Mouse (Mus musculus): ENCODE data around the gene Klhdc4. TPM values are rescaled to one million over a fixed set of nuclear protein-coding genes. Genes with fewer than 3 reads are reported as not detected.

Klhdc4 gene
- total RNA-seq, 2 experiments from 2014 or later = 33.2 to 38.3 TPM

DNA sequence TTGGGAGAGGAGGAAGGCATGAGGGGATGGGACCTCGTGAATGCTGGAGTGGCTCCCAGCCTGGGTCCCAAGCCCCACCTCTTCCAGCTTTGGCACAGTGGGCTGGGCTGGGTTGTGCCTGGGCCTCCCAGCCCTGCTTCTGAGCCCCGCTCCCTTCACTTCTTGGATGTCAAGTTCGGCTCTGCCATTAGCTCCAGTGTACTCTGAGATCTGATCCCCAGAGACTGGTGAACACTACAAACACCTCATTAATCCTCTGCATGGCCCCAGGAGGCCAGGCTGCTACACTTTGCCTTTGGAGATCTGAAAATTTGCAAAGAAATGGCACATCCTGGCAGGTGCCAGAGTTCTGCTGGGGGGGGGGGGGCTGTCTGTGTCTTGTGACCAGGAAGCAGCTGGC, 60.3 kb downstream of the Klhdc4 start:
- Histone ChIP-seq H3K4me3 (no peak overlapping the region), H3K27ac (no peak overlapping the region)
- intact Hi-C loops (cut with DNase I) = loop anchor here (5.0 kb wide), 1 partner anchor 37 kb away; no protein-coding TSS in a partner anchor
- TF ChIP-seq CTCF (IDR thresholded peaks at IDR 0.05) = no peak
- no peak for DNase-seq (ENCODE audit: extremely low spot score in 1 of 2, low spot score in 2 of 2)

- Histone ChIP-seq H3K4me3 (no peak overlapping the region), H3K27ac (peak overlapping the region; percentile 10)
- DNase-seq (ENCODE audit: extremely low spot score in 1 of 2, low spot score in 2 of 2) = no peak
- no peak for TF ChIP-seq CTCF (IDR thresholded peaks at IDR 0.05)
- intact Hi-C loops (cut with DNase I) = loop anchor here (5.0 kb wide), 1 partner anchor 33 kb away; no protein-coding TSS in a partner anchor
Observed at GRCm38 (mm10) chr8:121765594-121766138, 63.7 kb downstream of the Klhdc4 start.

DNA sequence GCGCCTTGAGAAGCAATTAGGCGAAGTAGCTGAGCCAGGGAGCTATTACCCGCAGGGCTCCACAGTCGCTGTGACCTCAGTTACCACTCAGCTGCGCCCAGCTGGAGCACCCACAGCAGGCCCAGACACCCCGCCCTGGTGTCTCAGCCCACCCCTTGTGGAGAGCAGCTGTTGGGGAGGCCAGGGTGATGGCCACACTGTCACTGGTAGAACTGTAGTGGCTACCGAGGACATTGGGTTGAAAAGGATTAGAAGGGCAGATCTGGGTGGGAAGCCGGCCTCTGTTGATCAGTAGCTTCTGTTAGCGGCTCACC, 65.7 kb downstream of the Klhdc4 start:
- intact Hi-C loops (cut with DNase I) = no loop called here
- H3K4me3 ChIP-seq = no peak overlapping the region
- no peak for DNase-seq (ENCODE audit: extremely low spot score in 1 of 2, low spot score in 2 of 2)
- no peak for TF ChIP-seq CTCF (IDR thresholded peaks at IDR 0.05)
- peak overlapping the region; percentile 47 for H3K27ac ChIP-seq

GRCm38 (mm10) chr8:121762999-121763699, 66.2 kb downstream of the Klhdc4 start:
- intact Hi-C loops (cut with DNase I) = no loop called here
- no peak for TF ChIP-seq CTCF (IDR thresholded peaks at IDR 0.05)
- peak in 1 of 2 experiments; percentile 35 for DNase-seq (ENCODE audit: extremely low spot score in 1 of 2, low spot score in 2 of 2)
- no peak overlapping the region for H3K4me3 ChIP-seq
- H3K27ac ChIP-seq = peak overlapping the region; percentile 57

DNA sequence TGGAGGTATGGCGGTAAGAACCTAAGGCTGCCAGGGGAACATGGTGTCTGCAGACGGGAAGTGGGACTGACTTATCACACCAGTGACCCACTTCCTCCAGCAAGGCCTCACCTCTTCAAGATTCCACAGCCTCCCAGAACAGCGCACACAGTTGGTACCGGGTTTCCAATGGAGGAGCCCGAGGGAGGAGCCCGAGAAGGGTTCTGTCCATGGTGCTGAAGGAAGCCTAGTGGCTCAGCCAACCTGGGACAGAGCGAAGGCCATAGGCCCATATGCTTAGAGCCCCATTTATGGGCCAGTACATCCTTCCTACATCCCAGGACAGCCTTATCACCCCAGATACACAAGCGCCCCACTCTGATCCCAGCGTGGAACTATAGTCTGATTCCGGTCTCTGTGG, 67.9 kb downstream of the Klhdc4 start:
- no peak overlapping the region for H3K27ac ChIP-seq
- TF ChIP-seq CTCF (IDR thresholded peaks at IDR 0.05) = no peak
- intact Hi-C loops (cut with DNase I) = no loop called here
- no peak for DNase-seq (ENCODE audit: extremely low spot score in 1 of 2, low spot score in 2 of 2)
- no peak overlapping the region for H3K4me3 ChIP-seq

- intact Hi-C loops (cut with DNase I) = no loop called here
- no peak overlapping the region; the same call in 1 of the 2 replicates for H3K27ac ChIP-seq
Observed at GRCm38 (mm10) chr8:121760484-121760883, 68.9 kb downstream of the Klhdc4 start.

GRCm38 (mm10) chr8:121758470-121758869, 70.9 kb downstream of the Klhdc4 start:
- peak overlapping the region; percentile 59 for H3K27ac ChIP-seq
- DNase-seq (ENCODE audit: extremely low spot score in 1 of 2, low spot score in 2 of 2) = no peak
- H3K4me3 ChIP-seq = no peak overlapping the region
- intact Hi-C loops (cut with DNase I) = no loop called here
- TF ChIP-seq CTCF (IDR thresholded peaks at IDR 0.05) = no peak

More at GRCm38 (mm10) chr8:121760484-121760883, 68.9 kb downstream of the Klhdc4 start:
- H3K4me3 ChIP-seq = no peak overlapping the region
- DNase-seq (ENCODE audit: extremely low spot score in 1 of 2, low spot score in 2 of 2) = no peak
- TF ChIP-seq CTCF (IDR thresholded peaks at IDR 0.05) = no peak

GRCm38 (mm10) chr8:121751407-121751806, 78.0 kb downstream of the Klhdc4 start:
- intact Hi-C loops (cut with DNase I) = no loop called here
- Histone ChIP-seq H3K27ac (no peak overlapping the region), H3K4me3 (no peak overlapping the region)
- peak; percentile 87 for TF ChIP-seq CTCF (IDR thresholded peaks at IDR 0.05)
- peak; percentile 54 to 58 for DNase-seq (ENCODE audit: extremely low spot score in 1 of 2, low spot score in 2 of 2)

DNA sequence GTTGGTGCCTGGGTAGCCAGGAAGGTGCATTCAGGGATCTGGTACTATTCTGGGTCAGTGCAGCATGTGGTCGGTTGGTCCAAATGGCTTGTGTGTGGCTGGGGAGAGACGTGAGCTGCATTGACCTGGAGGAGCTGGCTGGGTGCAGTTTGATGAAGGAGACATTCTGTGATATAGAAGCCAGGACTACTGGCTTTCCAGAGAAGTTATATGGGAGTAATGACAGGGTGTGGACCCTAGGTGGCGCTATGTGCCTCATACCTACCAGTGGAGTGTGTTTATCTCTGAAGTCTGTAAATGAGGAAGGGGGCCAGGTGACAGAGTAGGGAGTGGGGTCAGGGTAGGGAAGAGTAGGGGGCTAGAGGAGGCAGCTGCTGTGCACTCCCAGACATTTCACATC, 78.9 kb downstream of the Klhdc4 start:
- H3K27ac ChIP-seq = no peak overlapping the region
- peak; percentile 40 for TF ChIP-seq CTCF (IDR thresholded peaks at IDR 0.05)
- DNase-seq (ENCODE audit: extremely low spot score in 1 of 2, low spot score in 2 of 2) = no peak
- intact Hi-C loops (cut with DNase I) = no loop called here
- no peak overlapping the region for H3K4me3 ChIP-seq

GRCm38 (mm10) chr8:121749501-121749900, 79.9 kb downstream of the Klhdc4 start:
- Histone ChIP-seq H3K27ac (no peak overlapping the region), H3K4me3 (no peak overlapping the region)
- DNase-seq (ENCODE audit: extremely low spot score in 1 of 2, low spot score in 2 of 2) = no peak
- intact Hi-C loops (cut with DNase I) = no loop called here
- TF ChIP-seq CTCF (IDR thresholded peaks at IDR 0.05) = no peak

Other genes with a start within 250 kb of the Klhdc4 start
- gene Map1lc3b, start 239.2 kb downstream of the Klhdc4 start, total RNA-seq (2021) = 100 to 1,000 TPM; 178 to 181 TPM
- gene Zcchc14, start 176.7 kb downstream of the Klhdc4 start, total RNA-seq (2021) = 10 to 100 TPM; 69.6 to 72.8 TPM
- 100 to 1,000 TPM; 285 to 297 TPM for gene Jph3, start 99.9 kb downstream of the Klhdc4 start, total RNA-seq (2021)
- gene Slc7a5, start 78.1 kb upstream of the Klhdc4 start, total RNA-seq (2021) = 10 to 100 TPM; 61.5 to 63.2 TPM
- gene Car5a, start 115.3 kb upstream of the Klhdc4 start, total RNA-seq (2021) = not detected
- gene Banp, start 120.2 kb upstream of the Klhdc4 start, total RNA-seq (2021) = 10 to 100 TPM; 31.4 to 62.5 TPM